Mouse (Mus musculus) myocyte (in vitro differentiated cells): ENCODE measurements around the gene Podn.

Experiments
- CEBPB ChIP-seq: IDR thresholded peaks from 2 replicates; pipeline ENCODE4 v1.6.1; 2011; ENCODE audit warnings: mild to moderate bottlenecking, moderate library complexity; ENCODE audit not compliant: poor library complexity, insufficient read depth, severe bottlenecking
- E2F4 ChIP-seq: IDR thresholded peaks from one replicate; pipeline ENCODE4 v1.6.1; 2011; ENCODE audit warnings: mild to moderate bottlenecking, control low read depth, moderate library complexity; ENCODE audit not compliant: insufficient read depth
- MAX ChIP-seq: IDR thresholded peaks from one replicate; pipeline ENCODE4 v1.6.1; 2011; ENCODE audit warnings: low read depth, mild to moderate bottlenecking, control low read depth
- MYOD1 ChIP-seq, 3 experiments: IDR thresholded peaks; one replicate each; pipeline ENCODE4 v1.6.1; 2011; ENCODE audit warnings: control low read depth in 2 of 3, low read depth in 2 of 3, mild to moderate bottlenecking in 2 of 3, moderate library complexity in 1 of 3; ENCODE audit not compliant: insufficient read length in 2 of 3, control insufficient read depth in 1 of 3
- MYOG ChIP-seq, 3 experiments: IDR thresholded peaks; one replicate each; pipeline ENCODE4 v1.6.1; 2011; ENCODE audit warnings: control low read depth in 2 of 3, low read depth in 2 of 3, mild to moderate bottlenecking in 2 of 3; ENCODE audit not compliant: insufficient read length in 2 of 3, control insufficient read depth in 1 of 3, insufficient read depth in 1 of 3
- POLR2A ChIP-seq: IDR thresholded peaks from one replicate; pipeline ENCODE4 v1.6.1; 2011; ENCODE audit warnings: low read depth, mild to moderate bottlenecking, control low read depth, moderate library complexity; ENCODE audit not compliant: insufficient read length
- POLR2AphosphoS2 ChIP-seq: IDR thresholded peaks from one replicate; pipeline ENCODE4 v1.6.1; 2011; ENCODE audit warnings: low read depth, control low read depth; ENCODE audit not compliant: insufficient read length
- REST ChIP-seq: IDR thresholded peaks from one replicate; pipeline ENCODE4 v1.6.1; 2011; ENCODE audit warnings: mild to moderate bottlenecking, control low read depth, moderate library complexity; ENCODE audit not compliant: insufficient read depth, insufficient read length
- SRF ChIP-seq: IDR thresholded peaks from one replicate; pipeline ENCODE4 v1.6.1; 2011; ENCODE audit warnings: low read depth; ENCODE audit not compliant: control insufficient read depth, insufficient read length
- TCF12 ChIP-seq: IDR thresholded peaks from one replicate; pipeline ENCODE4 v1.6.1; 2011; ENCODE audit warnings: mild to moderate bottlenecking, control low read depth; ENCODE audit not compliant: poor library complexity, insufficient read depth, severe bottlenecking
- TCF3 ChIP-seq: IDR thresholded peaks from one replicate; pipeline ENCODE4 v1.6.1; 2011; ENCODE audit warnings: low read depth, control low read depth; ENCODE audit not compliant: insufficient read length
- USF1 ChIP-seq: IDR thresholded peaks from one replicate; pipeline ENCODE4 v1.6.1; 2011; ENCODE audit warnings: low read depth, mild to moderate bottlenecking, control low read depth, moderate library complexity

DNA sequence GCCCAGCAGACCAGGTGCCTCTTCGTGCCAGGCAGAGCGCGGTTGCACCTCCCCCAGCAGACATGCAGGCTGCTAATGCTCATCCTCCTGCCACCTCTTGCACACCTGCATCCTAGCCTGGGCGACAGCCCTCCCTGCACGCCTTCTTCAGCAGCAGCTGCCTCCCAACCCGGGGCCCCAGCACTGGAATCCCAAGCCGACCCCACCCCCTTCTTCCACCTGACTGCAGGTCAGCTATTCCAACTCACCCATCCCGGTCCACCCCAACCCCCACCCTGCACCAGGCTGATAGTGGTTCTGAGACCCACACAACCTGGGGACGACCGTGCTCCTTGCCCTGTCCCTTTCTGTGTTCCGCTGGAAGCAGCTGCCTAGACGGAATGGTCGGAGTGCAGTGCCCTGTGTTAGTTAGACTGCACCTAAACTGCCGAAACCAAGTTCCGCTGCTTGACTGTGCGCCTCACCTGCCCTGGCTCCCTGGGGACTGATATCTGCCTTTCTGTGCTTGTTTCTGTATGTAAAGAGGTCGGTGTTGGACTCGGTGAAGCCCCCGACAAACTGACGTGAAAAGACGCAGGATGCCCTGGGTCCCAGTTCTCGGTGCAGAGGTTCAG is 65.2 kb downstream of the Podn start:
- TF ChIP-seq POLR2A (no peak), POLR2AphosphoS2 (no peak), CEBPB (no peak), MAX (no peak), MYOG (IDR thresholded peaks at IDR 0.05; ENCODE audit: control insufficient read depth in 1 of 3, insufficient read depth in 1 of 3, insufficient read length in 2 of 3, low read depth in 2 of 3) (no peak), MYOD1 (IDR thresholded peaks at IDR 0.05; ENCODE audit: control insufficient read depth in 1 of 3, insufficient read length in 2 of 3, low read depth in 2 of 3) (no peak), E2F4 (no peak), TCF3 (no peak), TCF12 (no peak), USF1 (no peak), REST (no peak), SRF (no peak)
